Mouse (Mus musculus): ENCODE measurements at regions not wholly inside any gene's neighbourhood (a gene's known extent, or its start where the extent isn't known, plus 50 kb on each side); places are given as distances from the start of the nearest gene placed in this dataset.

DNA sequence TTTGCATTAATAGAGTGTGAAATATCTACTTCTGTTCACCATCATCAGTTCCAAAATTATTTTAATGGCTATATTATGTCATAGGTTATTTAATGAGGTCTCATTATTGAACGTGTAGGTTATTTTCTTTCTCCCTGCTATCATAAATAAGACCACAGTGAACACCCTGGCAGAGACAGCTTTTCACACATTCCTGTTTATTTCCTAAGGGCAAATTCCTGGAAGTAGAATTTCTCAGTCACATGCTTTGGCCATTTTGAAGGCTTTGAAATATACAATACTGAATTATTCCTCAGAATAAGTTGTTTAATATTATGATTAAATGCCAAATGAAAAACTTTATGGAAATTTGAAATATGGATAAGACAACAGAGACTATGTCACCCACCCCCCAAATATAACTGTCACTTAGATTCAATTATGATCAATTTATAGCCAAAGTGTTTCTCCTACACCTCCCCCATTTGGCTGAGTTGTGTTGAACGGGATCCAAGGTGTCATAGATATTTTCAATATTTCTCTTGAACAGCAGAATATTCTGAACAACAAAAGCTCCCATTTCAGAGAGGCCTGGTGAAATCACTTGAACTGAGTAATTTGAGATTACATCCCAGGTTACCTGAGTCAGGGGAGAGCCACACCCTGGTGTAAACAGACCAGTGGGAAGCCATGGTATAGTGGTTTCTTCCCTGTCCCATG is 95.0 kb upstream of the Syt6 start:
- TF ChIP-seq CTCF (IDR thresholded peaks at IDR 0.05; ENCODE audit: low read depth): no peak
- no peak for TF ChIP-seq EP300 (IDR thresholded peaks at IDR 0.05; ENCODE audit: low read depth)
